Mouse (Mus musculus) spleen, adult 18-20 months (tissue): ENCODE results near the gene Vwa7.
"Not testable (repeated sequence)": the region's sequence is repeated elsewhere in the genome, so short reads cannot be mapped to it uniquely, and the experiment has no call there.

Experiments
- DNase-seq, 2 experiments: peaks; one replicate each; pipeline ENCODE4 v3.0.0; 2022; ENCODE audit warnings: mixed read lengths in 2 of 2

Vwa7 gene

GRCm38 (mm10) chr17:35000717-35001451 lies 15.5 kb upstream of the Vwa7 start, which contains the start of gene Vars:
Gene Vars (plus strand): TSS chr17:35000987.
- peak; percentile 77 to 80 for DNase-seq

- peak; percentile 42 to 46 for DNase-seq
Observed at GRCm38 (mm10) chr17:35001452-35002152, 14.8 kb upstream of the Vwa7 start.

GRCm38 (mm10) chr17:35002153-35002865 lies 14.1 kb upstream of the Vwa7 start:
- DNase-seq = no peak

GRCm38 (mm10) chr17:35003022-35003838 lies 13.1 kb upstream of the Vwa7 start:
- DNase-seq = no peak

- DNase-seq = no peak
Observed at GRCm38 (mm10) chr17:35004075-35004717, 12.2 kb upstream of the Vwa7 start.

- no peak for DNase-seq
Observed at GRCm38 (mm10) chr17:35005158-35005557, 11.2 kb upstream of the Vwa7 start.

- DNase-seq = not testable (repeated sequence)
Observed at GRCm38 (mm10) chr17:35005902-35006301, 10.5 kb upstream of the Vwa7 start.

GRCm38 (mm10) chr17:35007387-35007991 lies 8.9 kb upstream of the Vwa7 start:
- DNase-seq = no peak

- DNase-seq = no peak
Observed at GRCm38 (mm10) chr17:35009586-35009985, 6.8 kb upstream of the Vwa7 start.

GRCm38 (mm10) chr17:35011440-35011839 lies 4.9 kb upstream of the Vwa7 start:
- no peak for DNase-seq

GRCm38 (mm10) chr17:35012430-35012829 lies 3.9 kb upstream of the Vwa7 start:
- DNase-seq = no peak

GRCm38 (mm10) chr17:35013221-35013620 lies 3.2 kb upstream of the Vwa7 start:
- DNase-seq = no peak

- no peak for DNase-seq
Observed at GRCm38 (mm10) chr17:35015296-35015695, 1.1 kb upstream of the Vwa7 start.

GRCm38 (mm10) chr17:35016791-35017705 lies 669 bp downstream of the Vwa7 start:
- no peak for DNase-seq

- DNase-seq = no peak
Observed at GRCm38 (mm10) chr17:35017706-35018030, 1.3 kb downstream of the Vwa7 start.

GRCm38 (mm10) chr17:35018171-35018570 lies 1.8 kb downstream of the Vwa7 start:
- no peak for DNase-seq

GRCm38 (mm10) chr17:35019894-35020293 lies 3.5 kb downstream of the Vwa7 start:
- no peak for DNase-seq

- no peak for DNase-seq
Observed at GRCm38 (mm10) chr17:35020551-35020950, 4.2 kb downstream of the Vwa7 start.

GRCm38 (mm10) chr17:35021163-35021808 lies 4.9 kb downstream of the Vwa7 start:
- peak; percentile 71 to 90 for DNase-seq

GRCm38 (mm10) chr17:35021842-35022477 lies 5.6 kb downstream of the Vwa7 start:
- no peak for DNase-seq
